31 mouse cellular contexts compared by ENCODE assay signal in the genomic region with DNA sequence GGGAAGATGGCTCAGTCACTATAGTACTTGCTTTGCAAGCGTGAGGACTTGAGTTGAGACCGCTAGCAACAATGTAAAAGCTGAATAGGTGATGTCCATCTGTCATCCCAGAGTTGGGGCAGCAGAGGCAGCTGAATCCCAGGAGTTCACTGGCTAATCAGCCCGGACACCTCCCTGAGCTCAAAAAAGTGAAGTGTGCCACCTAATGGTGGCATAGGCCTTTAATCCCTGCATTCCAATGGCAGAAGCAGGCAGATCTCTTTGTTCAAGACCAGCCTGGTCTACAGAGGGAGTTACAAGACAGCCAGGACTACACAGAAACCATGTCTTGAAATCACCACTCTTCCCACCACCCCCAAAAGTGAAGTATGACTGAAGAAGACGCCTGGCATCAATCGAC. TPM values are rescaled to one million over a fixed set of nuclear protein-coding genes. Genes with fewer than 3 reads are reported as not detected.
DNase-seq lines count a peak whose midpoint lies in the region; ATAC-seq and TF ChIP-seq lines count a peak whose summit lies in the region.
"Had no signal": no experiment of that assay in that cellular context is flagged by ENCODE, and none has a peak within 500 bp of the region (broad histone marks: within the 10 kb centered on the region; RNA-seq: fewer than 3 reads in every experiment).

No protein-coding gene starts in this region.

- no peaks in the 10 kb centered on the region for H3K9me3 ChIP-seq in intestine, postnatal 0 days (ENCODE audit: control insufficient read depth)
- no peaks in the 10 kb centered on the region for H3K9me3 ChIP-seq in intestine, embryonic 16.5 days (ENCODE audit: control insufficient read depth, low read length)
- H3K9me3 ChIP-seq in liver, postnatal 0 days (ENCODE audit: low read length), result no peaks in the 10 kb centered on the region
- no peaks in the 10 kb centered on the region for H3K9me3 ChIP-seq in neural tube, embryonic 15.5 days (replicated peaks)
- H3K9me3 ChIP-seq: embryonic facial prominence, embryonic 10.5 days; embryonic facial prominence, embryonic 15.5 days; forebrain, embryonic 12.5 days; G1E; limb, embryonic 13.5 days had no signal

- H3K4me1 ChIP-seq in intestine, postnatal 0 days (replicated peaks; ENCODE audit: control insufficient read depth, insufficient read depth, low read length), result no peaks in the 10 kb centered on the region
- H3K4me1 ChIP-seq in intestine, embryonic 16.5 days (ENCODE audit: control insufficient read depth, insufficient read depth, low read length), result no peaks in the 10 kb centered on the region
- H3K4me1 ChIP-seq in liver, postnatal 0 days (ENCODE audit: insufficient read depth), result peaks cover 7% of the 10 kb centered on the region
- peaks cover 3% of the 10 kb centered on the region; the same call in 1 of the 2 replicates for H3K4me1 ChIP-seq in neural tube, embryonic 15.5 days
- H3K4me1 ChIP-seq: embryonic facial prominence, embryonic 15.5 days; limb, embryonic 13.5 days had no signal

- H3K4me3 ChIP-seq in intestine, postnatal 0 days (ENCODE audit: low read depth, low read length), result no peak overlapping the region
- no peak overlapping the region for H3K4me3 ChIP-seq in intestine, embryonic 16.5 days (ENCODE audit: low read length)
- H3K4me3 ChIP-seq in liver, postnatal 0 days (ENCODE audit: low read depth, low read length), result no peak overlapping the region
- no peak overlapping the region for H3K4me3 ChIP-seq in neural tube, embryonic 15.5 days (replicated peaks)
- H3K4me3 ChIP-seq: embryonic facial prominence, embryonic 10.5 days; embryonic facial prominence, embryonic 15.5 days; forebrain, embryonic 12.5 days; left cerebral cortex, adult 2 months; limb, embryonic 13.5 days had no signal

- WGBS in intestine, postnatal 0 days, result 89% methylated on average over 5 of the region's 5 CpGs
- 88% methylated on average over 5 of the region's 5 CpGs for WGBS in intestine, embryonic 16.5 days
- 87% methylated on average over 5 of the region's 5 CpGs for WGBS in liver, postnatal 0 days (ENCODE audit: insufficient replicate concordance)
- WGBS in neural tube, embryonic 15.5 days, result 87% methylated on average over 5 of the region's 5 CpGs

- no peak for ATAC-seq in intestine, postnatal 0 days
- ATAC-seq in intestine, embryonic 16.5 days, result no peak
- no peak for ATAC-seq in liver, postnatal 0 days
- no peak for ATAC-seq in neural tube, embryonic 15.5 days (ENCODE audit: low FRiP score)
- ATAC-seq: forebrain, postnatal 0 days; hindbrain, embryonic 16.5 days; Patski had no signal

- H3K27ac ChIP-seq in intestine, postnatal 0 days (ENCODE audit: low read depth, low read length), result no peak overlapping the region
- H3K27ac ChIP-seq in intestine, embryonic 16.5 days (ENCODE audit: low read length), result no peak overlapping the region
- H3K27ac ChIP-seq in liver, postnatal 0 days (ENCODE audit: low read depth), result no peak overlapping the region
- H3K27ac ChIP-seq in neural tube, embryonic 15.5 days (replicated peaks), result no peak overlapping the region
- H3K27ac ChIP-seq: embryonic facial prominence, embryonic 10.5 days; embryonic facial prominence, embryonic 15.5 days; forebrain, embryonic 12.5 days; left cerebral cortex, adult 2 months; limb, embryonic 13.5 days; macrophage had no signal

- no peak for DNase-seq in liver, postnatal 0 days
- no peak for DNase-seq in liver
- peak; percentile 47 for DNase-seq in R1 (ENCODE audit: low read depth, low spot score)
- DNase-seq in neural tube, embryonic 10.5 days (ENCODE audit: extremely low spot score, low spot score), result no peak
- DNase-seq: adrenal gland, postnatal 25 days; cerebellum, adult 2 months; cerebellum, postnatal 14 days; forebrain, postnatal 0 days; heart, postnatal 14 days; kidney, adult 9 months; kidney, postnatal 10 days; midbrain, embryonic 14.5 days; right cerebral cortex, adult 18-20 months; right cerebral cortex, postnatal 4 days; thymus, postnatal 4 days had no signal

- H3K27me3 ChIP-seq in intestine, postnatal 0 days (replicated peaks; ENCODE audit: control insufficient read depth, insufficient read depth, low read length), result no peaks in the 10 kb centered on the region
- no peaks in the 10 kb centered on the region for H3K27me3 ChIP-seq in intestine, embryonic 16.5 days (replicated peaks; ENCODE audit: control insufficient read depth, insufficient read depth, low read length)
- H3K27me3 ChIP-seq in liver, postnatal 0 days (ENCODE audit: insufficient read depth, low read length), result no peaks in the 10 kb centered on the region
- H3K27me3 ChIP-seq in neural tube, embryonic 15.5 days (replicated peaks), result no peaks in the 10 kb centered on the region
- H3K27me3 ChIP-seq: embryonic facial prominence, embryonic 15.5 days; limb, embryonic 13.5 days had no signal

- peak; percentile 43 for TF ChIP-seq CTCF in intestine, postnatal 0 days (IDR thresholded peaks at IDR 0.05; ENCODE audit: low read depth)
- TF ChIP-seq CTCF in liver, postnatal 0 days (IDR thresholded peaks at IDR 0.05; ENCODE audit: low read depth), result peak; percentile 28

- TF ChIP-seq EP300 in liver, postnatal 0 days (IDR thresholded peaks at IDR 0.05; ENCODE audit: low read depth), result no peak

- no peak overlapping the region for H3K4me2 ChIP-seq in intestine, postnatal 0 days (replicated peaks; ENCODE audit: low read depth)
- no peak overlapping the region for H3K4me2 ChIP-seq in intestine, embryonic 16.5 days (ENCODE audit: low read depth, low read length)
- no peak overlapping the region for H3K4me2 ChIP-seq in liver, postnatal 0 days (ENCODE audit: low read depth, low read length)
- no peak overlapping the region for H3K4me2 ChIP-seq in neural tube, embryonic 15.5 days
- H3K4me2 ChIP-seq: embryonic facial prominence, embryonic 15.5 days; forebrain, embryonic 12.5 days; limb, embryonic 13.5 days had no signal

- H3K36me3 ChIP-seq in intestine, postnatal 0 days (ENCODE audit: control insufficient read depth, insufficient read depth), result peaks cover 6% of the 10 kb centered on the region; the same call in 1 of the 2 replicates
- H3K36me3 ChIP-seq in intestine, embryonic 16.5 days (ENCODE audit: control insufficient read depth, insufficient read depth, low read length), result no peaks in the 10 kb centered on the region
- H3K36me3 ChIP-seq in liver, postnatal 0 days (replicated peaks; ENCODE audit: insufficient read depth, low read length), result no peaks in the 10 kb centered on the region; the same call in 1 of the 2 replicates
- H3K36me3 ChIP-seq in neural tube, embryonic 15.5 days, result no peaks in the 10 kb centered on the region
- H3K36me3 ChIP-seq: embryonic facial prominence, embryonic 10.5 days; embryonic facial prominence, embryonic 15.5 days; forebrain, embryonic 12.5 days; G1E; limb, embryonic 13.5 days had no signal

- no peak overlapping the region for H3K9ac ChIP-seq in intestine, postnatal 0 days (ENCODE audit: low read depth, low read length)
- H3K9ac ChIP-seq in intestine, embryonic 16.5 days (ENCODE audit: low read depth, low read length), result no peak overlapping the region
- no peak overlapping the region for H3K9ac ChIP-seq in liver, postnatal 0 days (replicated peaks)
- no peak overlapping the region for H3K9ac ChIP-seq in neural tube, embryonic 15.5 days (replicated peaks)
- H3K9ac ChIP-seq: embryonic facial prominence, embryonic 15.5 days; forebrain, embryonic 12.5 days; forebrain, postnatal 0 days; limb, embryonic 13.5 days had no signal

RNA-seq across cellular contexts. Expression of gene Cgas, which starts 10.6 kb away (rescaled TPM):
- polyA plus RNA-seq in intestine, postnatal 0 days (2015; fragmentation: Nextera tagmentation; extraction: Ambion mirVana), result 0.96 and 1.1 TPM in 2 replicates
- polyA plus RNA-seq in intestine, embryonic 16.5 days (2015; fragmentation: Nextera tagmentation; extraction: Ambion mirVana), result 1.6 and 1.9 TPM in 2 replicates
- 0.85 and 0.92 TPM in 2 replicates for polyA plus RNA-seq in liver, postnatal 0 days (2015; fragmentation: Nextera tagmentation; extraction: Ambion mirVana)
- 0.86 and 1.4 TPM in 2 replicates for polyA plus RNA-seq in neural tube, embryonic 15.5 days (2015; fragmentation: Nextera tagmentation; extraction: Ambion mirVana)

RNA-seq across cellular contexts. Expression of gene Mto1, which starts 15.5 kb away (rescaled TPM):
- 8.2 and 8.4 TPM in 2 replicates for polyA plus RNA-seq in intestine, postnatal 0 days (2015; fragmentation: Nextera tagmentation; extraction: Ambion mirVana)
- polyA plus RNA-seq in intestine, embryonic 16.5 days (2015; fragmentation: Nextera tagmentation; extraction: Ambion mirVana), result 25.0 and 27.0 TPM in 2 replicates
- 10.9 and 11.5 TPM in 2 replicates for polyA plus RNA-seq in liver, postnatal 0 days (2015; fragmentation: Nextera tagmentation; extraction: Ambion mirVana)
- polyA plus RNA-seq in neural tube, embryonic 15.5 days (2015; fragmentation: Nextera tagmentation; extraction: Ambion mirVana), result 30.0 and 30.1 TPM in 2 replicates

RNA-seq across cellular contexts. Expression of gene Gm17324, which starts 16.1 kb away (rescaled TPM):
- 0.17 and 0.39 TPM in 2 replicates for polyA plus RNA-seq in intestine, postnatal 0 days (2015; fragmentation: Nextera tagmentation; extraction: Ambion mirVana)
- 0.24 and 0.48 TPM in 2 replicates for polyA plus RNA-seq in intestine, embryonic 16.5 days (2015; fragmentation: Nextera tagmentation; extraction: Ambion mirVana)
- 0.70 and 0.75 TPM in 2 replicates for polyA plus RNA-seq in liver, postnatal 0 days (2015; fragmentation: Nextera tagmentation; extraction: Ambion mirVana)
- polyA plus RNA-seq in neural tube, embryonic 15.5 days (2015; fragmentation: Nextera tagmentation; extraction: Ambion mirVana), result 2.6 and 3.0 TPM in 2 replicates
- polyA plus RNA-seq: intestine, embryonic 14.5 days; macrophage; Patski; spleen, adult 2 months had no signal

RNA-seq across cellular contexts. Expression of gene Ddx43, which starts 36.9 kb away (rescaled TPM):
- polyA plus RNA-seq in intestine, postnatal 0 days (2015; fragmentation: Nextera tagmentation; extraction: Ambion mirVana), result 0.05 and 0.10 TPM in 2 replicates
- 0.13 and 0.28 TPM in 2 replicates for polyA plus RNA-seq in intestine, embryonic 16.5 days (2015; fragmentation: Nextera tagmentation; extraction: Ambion mirVana)
- 0.05 TPM in 1 of 2 replicates, not detected in the other for polyA plus RNA-seq in liver, postnatal 0 days (2015; fragmentation: Nextera tagmentation; extraction: Ambion mirVana)
- 0.29 and 0.65 TPM in 2 replicates for polyA plus RNA-seq in neural tube, embryonic 15.5 days (2015; fragmentation: Nextera tagmentation; extraction: Ambion mirVana)
- polyA plus RNA-seq: G1E; liver, embryonic 16.5 days; macrophage had no signal

RNA-seq across cellular contexts. Expression of gene Ooep, which starts 53.9 kb away (rescaled TPM):
- 0.47 and 0.51 TPM in 2 replicates for polyA plus RNA-seq in intestine, postnatal 0 days (2015; fragmentation: Nextera tagmentation; extraction: Ambion mirVana)
- polyA plus RNA-seq in intestine, embryonic 16.5 days (2015; fragmentation: Nextera tagmentation; extraction: Ambion mirVana), result 0.26 and 0.39 TPM in 2 replicates
- polyA plus RNA-seq in liver, postnatal 0 days (2015; fragmentation: Nextera tagmentation; extraction: Ambion mirVana), result not detected in 2 replicates
- 3.8 and 4.4 TPM in 2 replicates for polyA plus RNA-seq in neural tube, embryonic 15.5 days (2015; fragmentation: Nextera tagmentation; extraction: Ambion mirVana)
- polyA plus RNA-seq: G1E; liver, embryonic 16.5 days; macrophage; Patski; spleen, adult 2 months; testis, adult 2 months had no signal
